Mouse (Mus musculus) cerebellum, adult (tissue): ENCODE measurements around the gene Pou2f2.

Source experiments
- ATAC-seq: cut with Nextera tagmentation; 2 replicates; pipeline ENCODE4 v1.9.2; 2017; ENCODE audit warnings: mild to moderate bottlenecking, moderate library complexity, mixed read lengths; ENCODE audit not compliant: insufficient number of reproducible peaks, low FRiP score, low TSS enrichment

Gene Pou2f2

DNA sequence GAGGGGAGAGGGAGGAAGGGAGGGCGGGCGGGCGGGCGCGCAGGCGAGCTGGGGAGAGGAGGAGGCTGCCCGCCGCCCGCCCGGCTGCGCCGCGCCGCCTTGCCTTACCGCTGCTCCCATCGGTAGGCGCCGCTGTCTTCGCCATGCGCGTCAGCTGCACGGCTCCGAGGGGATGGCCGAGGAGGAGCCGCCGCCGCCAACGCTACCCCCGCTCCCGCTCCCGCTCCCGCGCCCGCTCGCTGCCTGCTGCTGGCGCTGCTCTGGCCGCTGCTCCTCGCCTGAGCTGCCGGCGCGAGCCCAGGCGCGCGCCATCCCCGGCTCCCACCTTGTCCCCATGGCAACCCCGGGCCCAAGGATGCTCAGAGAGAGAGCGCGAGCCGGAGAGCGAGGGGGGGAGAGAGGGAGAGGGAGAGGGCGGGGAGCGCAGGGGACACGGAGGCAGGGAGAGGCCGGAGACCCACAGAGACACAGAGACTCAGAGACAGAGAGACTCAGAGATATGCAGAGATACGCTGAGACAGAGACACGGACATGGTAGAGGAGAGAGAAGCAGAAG lies at the start of gene Pou2f2:
Pou2f2 (minus strand) TSS at position 121 of the 556 bp plus-strand sequence.
- ATAC-seq: peak; percentile 88

DNA sequence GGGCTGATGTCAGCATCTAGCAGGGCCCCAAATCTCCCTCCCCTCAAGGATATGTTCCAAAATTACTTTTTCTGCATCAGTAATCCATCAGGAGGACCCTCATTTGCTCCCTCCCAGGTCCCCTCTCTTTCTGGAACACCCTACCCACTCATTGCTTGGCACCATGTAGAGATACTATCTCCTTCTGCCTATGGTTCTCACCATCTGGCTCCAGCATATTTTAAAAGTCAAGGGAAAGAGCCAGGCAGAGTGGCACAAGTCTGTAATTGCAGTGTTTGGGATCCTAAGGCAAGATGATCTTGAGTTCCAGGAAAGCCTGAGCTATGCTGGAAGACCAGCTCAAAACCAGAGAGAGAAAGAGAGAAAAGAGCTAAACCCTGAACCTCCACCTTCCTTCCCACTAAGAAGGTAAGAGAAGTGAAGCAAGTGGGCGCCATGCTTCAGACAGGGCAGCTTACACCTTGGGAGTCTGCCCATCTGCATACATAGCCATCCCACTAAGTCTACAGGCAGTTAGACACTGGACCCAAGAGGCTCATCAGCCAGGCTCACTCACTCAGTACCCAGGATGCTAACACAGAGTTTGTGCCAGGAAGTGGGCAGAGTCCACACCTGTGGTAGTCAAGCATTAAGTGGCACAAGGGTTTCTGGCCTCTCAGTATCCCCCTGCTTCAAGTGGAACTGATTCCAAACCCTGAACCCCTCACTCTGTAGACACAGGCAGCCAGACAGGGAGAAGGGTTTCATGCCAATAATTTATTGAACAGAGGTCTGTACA lies 48.2 kb upstream of the Pou2f2 start:
- no peak for ATAC-seq

DNA sequence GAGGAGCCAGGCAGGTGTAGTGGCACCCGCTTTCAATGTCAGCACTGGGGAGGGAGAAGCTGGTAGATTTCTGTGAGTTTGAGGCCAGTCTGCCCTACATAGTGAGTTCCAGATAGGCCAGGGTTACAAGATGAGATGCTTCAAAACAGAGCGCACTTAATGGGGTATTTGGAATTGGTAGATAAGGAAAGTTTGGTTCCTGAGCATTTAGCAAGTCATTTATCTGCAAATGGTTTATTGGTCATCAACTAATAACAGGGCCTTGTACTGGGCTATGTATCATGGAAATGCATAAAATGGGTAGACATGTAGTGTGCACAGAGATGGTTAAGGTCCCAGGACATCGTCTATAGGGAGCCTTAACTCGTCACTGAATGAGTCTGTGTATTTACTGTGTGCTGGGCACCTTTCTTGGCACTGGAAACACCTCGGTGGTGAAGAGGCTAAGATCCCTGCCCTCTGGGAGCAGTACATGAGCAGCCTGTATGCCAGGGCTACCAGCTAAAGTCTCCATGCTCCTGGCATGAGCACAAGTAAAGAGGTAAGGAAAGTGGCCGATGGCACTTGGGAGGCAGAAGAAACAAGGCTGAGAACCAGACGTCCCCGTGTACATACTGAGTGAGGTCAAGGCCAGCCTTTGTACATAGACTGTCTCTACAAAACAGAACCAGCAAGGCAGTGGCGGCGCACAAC lies 42.9 kb upstream of the Pou2f2 start:
- ATAC-seq: no peak

DNA sequence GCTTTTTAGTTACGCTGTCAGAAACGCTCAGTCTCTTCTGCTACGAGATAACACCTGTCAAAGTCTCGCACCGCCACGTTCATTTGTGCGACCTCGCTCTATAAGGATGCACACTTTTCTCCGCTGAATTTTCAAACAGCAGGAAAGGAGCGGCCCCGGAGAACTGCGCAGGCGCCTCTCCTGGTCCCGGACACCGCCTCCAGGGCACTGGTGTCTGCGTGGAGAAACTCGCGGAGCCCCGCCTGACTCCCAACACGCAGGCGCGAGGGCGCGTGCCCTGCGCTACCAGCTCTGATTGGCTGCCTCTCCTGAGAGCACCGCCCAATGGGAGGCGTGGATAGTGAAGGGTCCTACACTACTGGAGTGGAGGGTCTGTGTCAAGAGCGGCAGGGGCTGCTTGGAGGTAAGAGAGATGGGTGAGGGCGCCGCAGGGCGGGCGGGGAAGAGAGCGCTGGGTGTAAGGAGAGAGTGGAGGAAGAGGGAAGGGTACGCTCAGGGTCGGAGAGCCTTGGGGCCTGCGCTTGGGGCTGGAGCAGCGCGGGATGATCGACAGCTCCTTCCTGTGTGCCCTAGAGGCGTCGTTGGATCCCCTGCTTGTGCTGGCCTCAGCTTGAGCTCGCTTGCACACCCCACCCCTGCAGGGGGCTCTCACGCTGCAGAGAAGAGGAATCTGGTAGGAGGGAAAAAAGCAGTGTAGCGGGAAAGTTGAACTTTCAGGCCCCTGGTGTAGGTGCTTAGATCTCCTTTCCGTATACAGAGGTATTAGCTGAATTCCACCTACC lies 41.8 kb upstream of the Pou2f2 start, which contains the start of gene Zfp526:
Zfp526 (plus strand) TSS at position 324 of the 782 bp plus-strand sequence.
- peak; percentile 85 for ATAC-seq

DNA sequence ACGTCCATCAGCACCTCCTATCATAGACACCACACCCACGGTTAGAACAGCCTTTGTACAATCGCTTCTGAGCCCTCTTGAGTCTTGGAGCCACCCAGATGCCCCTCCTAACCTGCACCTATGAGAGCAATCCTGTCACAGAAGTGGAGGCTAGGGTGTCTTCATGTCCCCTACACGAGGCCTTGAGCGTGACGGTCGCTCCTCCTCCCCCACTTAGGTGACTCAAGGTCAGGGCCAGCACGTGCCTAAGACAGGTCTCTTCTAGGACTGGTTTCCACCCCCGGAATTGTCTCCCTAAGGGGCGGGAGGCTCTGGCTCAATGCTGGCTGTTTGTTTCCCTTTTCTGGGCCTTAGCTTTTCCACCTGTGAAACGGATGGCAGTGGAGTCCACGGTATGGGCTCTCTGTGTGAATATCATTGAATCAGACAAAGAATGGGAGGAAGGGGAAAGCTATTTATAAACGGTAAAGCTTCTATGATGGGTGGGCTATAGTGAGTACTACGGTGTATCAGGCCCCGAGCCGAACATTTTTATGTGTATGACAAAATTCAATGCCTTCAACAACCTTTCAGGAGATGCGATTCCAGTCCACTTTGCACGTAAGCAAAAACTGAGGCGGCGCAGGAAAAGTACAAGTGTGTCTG lies 41.1 kb upstream of the Pou2f2 start, which contains the start of gene Dedd2:
Dedd2 (minus strand) TSS at position 159 of the 645 bp plus-strand sequence.
- no peak for ATAC-seq

DNA sequence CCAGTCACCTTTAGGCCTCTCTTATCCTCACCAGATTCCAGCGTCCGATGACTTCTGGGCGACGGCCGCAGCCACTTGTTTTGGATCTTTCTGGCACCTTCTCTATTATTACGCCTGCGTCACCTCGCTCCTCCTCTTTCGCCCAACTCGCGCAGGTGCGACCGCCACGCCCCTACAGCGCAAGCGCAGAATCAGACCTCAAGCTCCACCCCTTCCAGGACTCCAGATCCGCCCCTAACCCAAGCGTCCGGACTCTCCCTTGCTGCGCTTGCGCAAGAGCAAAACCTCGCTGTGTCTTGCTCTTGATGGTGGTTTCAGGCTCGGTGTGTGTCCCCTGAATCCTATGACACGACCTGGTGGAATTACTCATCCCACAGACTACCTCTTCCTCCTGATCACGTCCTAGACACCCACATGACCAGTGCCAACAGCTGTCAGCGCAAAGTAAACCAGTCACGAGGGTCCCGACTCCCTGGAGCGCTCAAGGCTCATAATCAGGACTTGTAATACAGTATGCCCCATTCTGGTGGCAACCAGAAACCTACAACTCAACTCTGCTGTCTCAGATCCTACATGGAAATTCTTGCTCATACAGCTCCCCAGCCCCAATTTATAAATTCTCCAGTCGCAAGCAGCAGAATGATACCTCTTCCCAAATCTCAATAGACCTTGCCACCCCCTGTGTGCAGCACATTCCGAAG lies 40.4 kb upstream of the Pou2f2 start:
- ATAC-seq: peak; percentile 69

DNA sequence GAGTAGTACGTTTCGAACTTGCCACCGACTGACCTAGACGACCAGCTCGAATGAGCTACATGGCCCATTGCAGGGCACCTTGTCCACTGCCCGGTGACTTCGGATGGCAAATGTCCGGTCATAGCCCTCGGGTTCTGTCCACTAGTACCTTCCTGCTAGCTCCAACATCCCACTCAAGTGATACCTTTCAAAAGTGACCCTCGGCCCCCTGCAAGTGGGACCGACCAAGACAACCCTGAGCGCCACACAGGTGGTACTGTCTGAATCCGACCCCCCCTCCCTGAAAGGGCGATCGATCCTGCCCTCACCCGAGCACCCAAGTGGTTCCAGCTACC lies 39.9 kb upstream of the Pou2f2 start:
- no peak; the same call in 1 of the 2 replicates for ATAC-seq

DNA sequence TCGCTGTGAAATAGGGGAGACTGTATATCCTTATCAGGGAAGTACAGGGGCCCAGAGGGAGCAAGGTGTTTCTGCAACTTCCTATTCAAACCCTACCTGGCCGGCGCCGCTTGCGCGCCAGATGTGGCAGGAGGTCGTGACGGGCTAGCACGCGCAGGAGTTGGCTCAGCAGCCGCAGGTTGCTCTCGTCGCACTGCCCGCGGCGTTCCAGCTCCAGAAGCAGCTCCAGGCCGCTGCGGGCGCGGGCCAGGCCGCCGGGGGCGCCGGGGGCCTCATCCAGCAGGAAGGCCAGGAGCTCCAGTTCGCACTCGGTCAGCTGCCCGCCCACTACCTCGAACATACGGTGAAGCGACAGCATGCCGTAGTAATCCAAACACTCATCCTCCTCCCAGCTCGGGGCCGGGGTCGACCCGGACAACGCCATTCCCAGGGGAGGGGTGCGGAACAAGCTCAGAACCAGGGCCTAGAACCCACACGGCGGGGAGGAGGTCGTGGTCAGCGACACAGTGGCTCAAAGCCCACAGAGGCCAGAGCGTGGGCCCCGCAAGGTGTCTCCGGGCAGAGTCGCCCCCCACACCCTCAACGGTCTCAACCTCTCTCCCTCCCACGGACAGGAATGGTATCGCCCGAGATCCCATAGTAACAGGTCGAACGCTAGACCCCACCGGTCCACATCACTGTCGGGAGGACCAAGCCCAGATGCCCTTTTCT lies 39.3 kb upstream of the Pou2f2 start:
- no peak for ATAC-seq

DNA sequence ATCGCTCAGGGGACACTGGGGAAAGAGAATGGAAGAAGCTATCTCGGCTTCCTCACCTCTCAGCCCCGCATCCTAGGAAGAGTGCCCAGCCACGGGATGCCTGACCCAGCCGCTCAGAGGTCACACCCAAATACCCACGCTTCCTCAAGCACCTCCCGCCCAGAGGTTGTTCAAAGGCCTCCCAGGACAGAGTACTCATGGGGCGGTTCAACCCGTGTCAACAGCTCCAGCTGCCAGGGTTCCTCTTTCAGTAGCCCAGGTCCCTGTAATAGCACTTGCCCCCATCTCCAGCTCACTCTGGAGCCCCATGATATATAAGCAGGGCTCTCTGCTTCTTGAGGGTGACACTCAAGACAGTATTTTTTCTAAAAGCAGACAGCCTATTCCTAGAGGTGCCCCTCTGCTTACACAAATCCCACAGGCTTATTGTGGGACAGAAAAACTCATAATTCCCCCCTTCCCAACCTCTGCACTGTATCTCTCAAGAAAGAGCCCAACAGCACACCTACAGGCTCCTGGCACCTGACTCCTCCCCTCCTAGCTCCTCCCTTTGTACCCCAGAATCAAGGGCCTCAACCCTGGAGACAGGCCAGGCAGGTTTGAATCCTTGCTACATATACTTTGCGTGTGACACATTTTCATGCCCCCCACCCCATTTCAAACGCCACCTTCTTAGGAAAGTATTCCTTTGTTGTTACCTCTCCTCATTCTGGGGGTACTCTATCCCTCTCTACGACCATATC lies 38.3 kb upstream of the Pou2f2 start:
- ATAC-seq: no peak

DNA sequence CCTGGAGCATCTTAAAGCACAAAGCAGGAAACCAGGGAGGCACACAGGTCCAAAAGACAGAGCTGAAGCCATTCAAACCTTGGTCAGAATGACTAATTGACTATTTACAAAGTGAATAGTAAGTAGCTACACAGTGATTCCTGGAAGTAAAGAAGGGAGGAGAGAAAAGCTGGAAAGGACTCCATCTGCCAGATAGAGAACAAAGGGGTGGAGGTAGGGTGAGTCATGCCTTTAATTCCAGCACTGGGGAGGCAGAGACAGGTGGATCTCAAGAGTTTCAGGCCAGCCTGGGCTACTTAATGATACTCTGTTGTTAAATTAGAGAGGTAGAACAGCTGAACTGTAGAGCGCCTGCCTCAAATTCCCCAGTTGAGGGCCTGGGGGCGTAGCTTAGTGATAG lies 34.6 kb upstream of the Pou2f2 start:
- ATAC-seq: no peak

DNA sequence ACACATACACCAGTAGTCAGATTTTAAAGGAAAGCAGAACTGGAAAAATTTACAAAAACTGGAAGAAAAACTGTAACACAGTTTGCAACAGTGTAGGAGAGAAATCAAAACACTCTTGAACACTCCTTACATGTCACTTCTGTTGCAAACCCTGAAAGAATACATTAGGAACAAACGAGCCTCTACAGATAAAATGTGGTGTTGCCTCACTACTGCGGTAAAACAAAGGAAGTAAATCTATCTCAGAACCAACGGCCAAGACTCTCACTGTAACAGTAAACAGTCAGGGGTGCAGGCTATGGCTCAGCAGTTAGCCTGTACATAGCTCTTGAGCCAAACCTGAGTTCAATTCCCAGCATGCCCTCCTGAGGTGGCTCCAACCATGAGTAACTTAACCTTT lies 33.6 kb upstream of the Pou2f2 start:
- no peak for ATAC-seq

DNA sequence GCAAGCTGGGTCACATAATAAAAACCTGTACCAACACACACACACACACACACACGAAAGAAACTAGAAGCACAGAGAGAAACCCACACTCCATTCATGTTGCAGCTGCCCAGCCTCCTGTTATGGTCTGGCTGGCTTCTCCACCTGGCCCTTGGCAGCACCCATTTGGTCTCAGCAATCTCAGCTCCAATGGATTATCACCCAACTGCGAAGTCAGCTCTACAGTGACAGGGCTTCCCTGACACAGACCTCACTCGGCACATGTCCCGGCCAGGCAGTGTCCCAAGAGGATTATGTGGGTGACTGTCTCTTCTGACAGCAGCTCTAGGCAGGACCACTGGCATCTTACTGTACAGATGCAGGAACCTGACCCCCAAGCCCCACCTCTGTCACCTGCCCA lies 31.0 kb upstream of the Pou2f2 start:
- ATAC-seq: no peak

DNA sequence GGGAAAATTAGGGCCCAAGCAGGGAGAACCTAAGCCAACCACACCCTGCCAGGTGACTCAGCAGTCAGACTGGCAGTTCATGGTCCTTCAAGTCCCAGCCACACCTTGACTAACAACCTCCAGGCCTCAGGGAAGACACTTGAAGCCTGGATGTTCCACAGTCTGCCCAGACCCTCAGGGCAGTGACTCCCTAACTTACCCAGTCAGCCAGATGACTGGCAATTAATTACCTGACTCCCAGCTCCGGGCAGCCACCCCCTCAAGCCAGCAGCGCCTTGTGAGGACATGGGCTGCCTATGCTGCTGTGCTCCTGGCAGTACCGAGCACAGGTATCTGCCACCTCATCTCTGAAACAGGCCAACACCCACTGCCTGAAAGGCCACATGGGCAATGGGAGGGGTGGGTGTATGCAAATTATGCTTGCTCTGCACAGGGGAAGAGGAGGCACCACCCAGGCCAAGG lies 29.7 kb upstream of the Pou2f2 start:
- no peak for ATAC-seq

DNA sequence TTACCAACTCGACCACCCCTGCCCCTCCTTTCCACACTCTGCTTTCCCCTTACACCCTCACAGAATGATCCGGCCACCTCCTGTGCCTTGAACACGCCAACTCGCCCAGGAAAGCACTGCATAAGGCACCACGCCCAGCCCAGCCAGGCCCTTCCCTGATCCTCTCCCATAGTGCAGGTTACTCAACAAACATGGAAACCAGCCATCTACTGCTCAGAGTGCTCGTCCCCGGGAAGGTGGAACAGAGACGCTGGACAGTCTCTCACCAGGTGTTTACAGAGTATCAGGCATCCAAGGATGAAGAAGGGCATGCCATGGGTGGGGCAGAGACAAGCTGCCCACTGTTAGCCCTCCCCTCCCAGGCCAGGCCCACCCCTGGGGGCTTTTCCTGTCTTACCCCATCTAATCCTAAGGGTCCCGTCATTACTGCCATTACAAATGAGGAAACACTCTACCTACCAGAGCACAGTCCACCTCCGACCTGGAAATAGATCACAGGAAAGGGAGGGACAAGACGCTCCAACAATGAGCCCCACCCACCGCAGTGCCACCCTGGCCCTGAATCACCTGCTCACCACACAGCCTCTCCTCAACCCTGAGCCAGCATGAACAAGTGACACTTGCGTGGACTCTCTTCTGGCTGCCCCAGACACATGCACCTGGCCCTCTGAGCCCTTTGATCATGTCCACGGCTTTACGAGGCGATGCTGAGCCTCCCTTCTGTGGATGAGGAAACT lies 26.7 kb upstream of the Pou2f2 start:
- no peak for ATAC-seq

DNA sequence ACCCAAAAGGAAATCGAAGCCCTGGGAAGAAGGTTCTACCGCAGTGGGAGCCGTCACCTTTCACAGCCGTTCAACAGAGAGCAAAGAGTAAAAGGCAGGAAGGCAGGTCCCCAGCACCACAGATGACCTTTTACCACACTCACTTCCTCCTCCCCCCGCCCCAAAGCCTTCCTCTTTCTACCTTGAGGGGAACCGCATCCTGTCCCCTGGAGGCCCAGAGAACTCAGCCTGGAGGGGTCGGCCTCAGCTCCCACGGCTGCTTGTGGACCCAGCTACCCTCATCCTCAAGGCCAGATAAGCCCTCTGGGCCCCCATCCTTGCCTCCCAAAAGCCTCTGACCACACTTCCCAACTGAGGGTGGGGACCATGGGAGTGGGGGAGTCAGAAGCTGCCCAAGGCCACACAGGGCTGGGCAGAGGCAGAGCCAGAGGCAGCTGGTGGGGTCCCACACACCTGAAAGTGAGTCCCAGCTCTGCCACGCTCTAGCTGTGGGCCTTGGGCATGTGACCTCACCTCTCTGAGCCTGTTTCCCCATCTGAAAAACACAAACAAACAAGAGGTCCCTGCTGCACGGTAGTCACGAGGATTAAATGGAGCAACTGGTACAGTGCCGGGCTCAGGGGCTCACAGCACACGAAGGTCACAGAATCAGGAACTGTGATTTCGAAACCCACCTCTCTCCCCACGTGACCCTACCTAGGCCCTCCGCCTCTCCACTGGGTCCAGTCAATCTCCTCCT lies 26.0 kb upstream of the Pou2f2 start:
- ATAC-seq: no peak

DNA sequence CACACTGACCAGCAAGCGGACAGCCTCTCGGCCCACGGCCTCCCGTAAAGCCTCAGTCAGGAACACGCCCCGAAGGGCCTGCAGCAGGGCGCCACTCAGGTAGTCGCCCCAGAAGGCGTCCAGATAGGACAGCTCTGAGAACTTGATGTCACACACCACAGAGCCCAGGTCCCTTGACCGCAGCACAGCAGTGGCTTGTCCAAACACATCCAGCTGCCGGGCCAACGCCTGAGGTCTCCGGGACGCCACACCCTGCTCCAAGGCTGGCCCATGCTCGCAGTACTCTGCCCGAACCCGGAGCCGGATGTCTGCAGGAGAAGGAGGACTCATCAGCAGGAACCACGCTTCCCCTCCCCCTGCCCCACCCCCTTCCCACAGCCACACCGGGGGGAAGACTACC lies 24.1 kb upstream of the Pou2f2 start:
- ATAC-seq: no peak
